Mouse (Mus musculus) intestine, embryonic 14.5 days (tissue): ENCODE measurements around the gene Castor1. TPM values are rescaled to one million over a fixed set of nuclear protein-coding genes. Genes with fewer than 3 reads are reported as not detected.
"Not testable (repeated sequence)": the region's sequence is repeated elsewhere in the genome, so short reads cannot be mapped to it uniquely, and the experiment has no call there.

Source experiments
- ATAC-seq: fragments of 200-750 bp; cut with Nextera tagmentation; replicated peaks from 2 replicates; pipeline ENCODE4 v1.8.0; 2017; ENCODE audit warnings: low read depth, moderate number of reproducible peaks, moderate TSS enrichment, moderate library complexity; ENCODE audit not compliant: low FRiP score, low TSS enrichment
- DNase-seq: peaks from one replicate; pipeline ENCODE4 v3.0.0-alpha.2; 2018; ENCODE audit warnings: low spot score
- H3K27ac ChIP-seq: fragments of 300-500 bp; sonication (generic); 2 replicates; pipeline ENCODE4 v1.5.1; 2014; ENCODE audit warnings: low read depth, mild to moderate bottlenecking, control low read depth
- H3K27me3 ChIP-seq: fragments of 300-500 bp; sonication (generic); replicated peaks from 2 replicates; pipeline ENCODE4 v1.6.1; 2014; ENCODE audit warnings: low read length, control low read depth; ENCODE audit not compliant: control insufficient read depth, insufficient read depth
- H3K36me3 ChIP-seq: fragments of 300-500 bp; sonication (generic); 2 replicates; pipeline ENCODE4 v1.6.1; 2014; ENCODE audit warnings: low read length, control low read depth; ENCODE audit not compliant: control insufficient read depth, insufficient read depth
- H3K4me1 ChIP-seq: fragments of 300-500 bp; sonication (generic); replicated peaks from 2 replicates; pipeline ENCODE4 v1.6.1; 2014; ENCODE audit warnings: low read length, control low read depth, mixed read lengths; ENCODE audit not compliant: control insufficient read depth, insufficient read depth
- H3K4me2 ChIP-seq: fragments of 300-500 bp; sonication (generic); 2 replicates; pipeline ENCODE4 v1.6.1; 2014; ENCODE audit warnings: low read length
- H3K4me3 ChIP-seq: fragments of 300-500 bp; sonication (generic); 2 replicates; pipeline ENCODE4 v1.5.1; 2014; ENCODE audit warnings: low read depth, low read length, control low read depth, mixed read lengths
- H3K9ac ChIP-seq: fragments of 300-500 bp; sonication (generic); 2 replicates; pipeline ENCODE4 v1.6.1; 2014; ENCODE audit warnings: mild to moderate bottlenecking, low read length
- H3K9me3 ChIP-seq: fragments of 300-500 bp; sonication (generic); 2 replicates; pipeline ENCODE4 v1.6.1; 2016; ENCODE audit warnings: low read length, control low read depth; ENCODE audit not compliant: control insufficient read depth
- WGBS: fragments of 180-500 bp; shearing (Covaris S2); extraction: QIAGEN DNeasy Blood & Tissue Kit; methylation state at CpG from one replicate; pipeline ENCODE4 v1.1.7; 2014; 5-methylcytosine and 5-hydroxymethylcytosine counted together
- polyA plus RNA-seq: library from polyadenylated mRNA; unstranded; fragments of >200 nt; fragmentation: Nextera tagmentation; extraction: Ambion mirVana; gene quantifications from 2 replicates; pipeline ENCODE4 v1.2.1, GENCODE M21; 2014

Castor1 gene
- polyA plus RNA-seq = 1.3 and 2.0 TPM in 2 replicates

DNA sequence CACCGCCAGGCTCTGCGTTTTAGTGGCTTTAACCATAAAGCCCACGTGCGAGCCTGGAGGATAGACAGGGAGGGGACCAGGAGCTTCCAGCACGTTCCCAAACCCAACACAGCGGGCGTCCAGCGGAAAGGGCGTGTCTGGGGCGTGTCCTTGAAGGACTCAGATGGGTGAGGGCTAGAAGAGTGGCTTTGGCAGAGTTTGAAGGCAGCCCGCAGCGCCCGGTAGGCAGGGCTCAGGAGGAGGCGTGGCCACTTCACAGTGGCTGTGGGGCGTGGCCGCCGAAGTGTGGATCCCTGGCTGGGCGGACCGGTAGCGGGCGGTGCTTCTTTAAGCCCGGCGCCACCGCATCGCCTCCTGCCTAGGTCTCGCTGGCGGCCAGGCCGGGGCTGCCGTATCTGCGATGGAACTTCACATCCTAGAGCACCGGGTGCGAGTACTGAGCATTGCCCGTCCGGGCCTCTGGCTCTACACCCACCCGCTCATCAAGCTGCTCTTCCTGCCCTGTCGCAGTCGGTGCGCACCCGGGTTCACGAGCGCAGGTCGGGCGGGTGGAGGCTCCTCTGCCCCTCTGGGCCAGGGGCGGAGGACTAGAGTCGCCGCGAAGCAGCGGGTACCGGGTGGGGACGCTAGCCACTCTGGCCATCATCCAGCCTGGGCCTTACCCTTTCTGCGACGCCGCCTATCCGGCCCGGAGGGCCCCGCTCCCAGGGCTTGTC, at the start of gene Castor1:
Gene Castor1 (plus strand): TSS at position 312 of the 716 bp plus-strand sequence.
- Histone ChIP-seq H3K9me3 (0 out of 2 replicates have a peak, but pooled peaks cover 3% of the 10 kb centered on the region), H3K4me1 (peaks cover 3% of the 10 kb centered on the region; the same call in 1 of the 2 replicates), H3K4me2 (peak within 1 kb of the TSS; percentile 58), H3K4me3 (peak within 1 kb of the TSS; percentile 29), H3K27ac (no peak within 1 kb of the TSS), H3K9ac (no peak within 1 kb of the TSS; the same call in 1 of the 2 replicates), H3K36me3 (peaks cover 15% of the 10 kb centered on the region), H3K27me3 (peaks cover 10% of the 10 kb centered on the region; the same call in 1 of the 2 replicates)
- WGBS = 2% methylated on average over 56 of the region's 56 CpGs
- DNase-seq (peak; percentile 78), ATAC-seq (peak; percentile 85)

DNA sequence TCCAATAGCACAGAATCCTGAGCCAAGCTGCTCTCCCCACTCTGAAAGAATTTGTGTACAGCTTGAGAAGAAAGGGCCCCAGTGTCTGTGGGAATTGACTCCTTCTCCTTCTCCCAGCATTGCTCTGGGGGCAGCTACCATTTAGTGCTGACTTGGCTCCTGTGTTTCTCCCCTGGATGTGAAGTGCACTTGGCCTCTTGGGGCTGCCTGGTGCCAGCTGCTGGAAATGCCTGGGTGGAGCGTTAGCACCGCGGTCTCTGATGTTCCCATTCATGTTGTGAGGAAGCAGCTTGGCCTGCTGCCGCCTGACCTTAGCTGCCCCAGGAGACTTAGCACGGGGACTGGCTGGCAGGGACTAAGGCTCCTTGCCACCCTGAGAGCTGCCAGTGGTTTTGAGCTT, 43.4 kb upstream of the Castor1 start:
- Histone ChIP-seq H3K4me3 (no peak overlapping the region), H3K9me3 (no peaks in the 10 kb centered on the region), H3K9ac (no peak overlapping the region), H3K27ac (no peak overlapping the region), H3K36me3 (peaks cover 99% of the 10 kb centered on the region), H3K27me3 (no peaks in the 10 kb centered on the region), H3K4me2 (no peak overlapping the region), H3K4me1 (no peaks in the 10 kb centered on the region)
- WGBS = 87% methylated on average over 5 of the region's 5 CpGs
- ATAC-seq (no peak), DNase-seq (no peak)

DNA sequence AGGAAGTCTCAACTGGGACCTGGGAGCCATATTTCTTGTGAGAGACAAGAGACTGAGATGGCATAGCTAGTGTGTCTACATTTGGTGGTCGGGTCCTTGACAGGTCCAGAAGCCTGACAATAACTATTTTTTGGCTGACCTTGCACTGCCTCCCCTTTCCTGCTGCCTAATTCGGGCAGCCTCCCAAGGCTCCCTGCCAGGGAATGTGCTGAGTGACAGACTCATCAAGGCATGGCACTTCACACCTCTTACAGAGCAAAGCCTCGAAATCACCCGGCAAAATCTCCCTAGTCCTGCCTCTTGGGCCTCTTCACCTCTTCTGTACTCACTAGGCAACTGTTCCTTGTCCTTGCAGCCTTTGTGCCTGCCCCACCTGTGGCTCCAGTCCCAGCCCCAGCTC, 40.3 kb upstream of the Castor1 start:
- Histone ChIP-seq H3K9ac (no peak overlapping the region), H3K4me2 (no peak overlapping the region), H3K9me3 (no peaks in the 10 kb centered on the region), H3K4me3 (no peak overlapping the region), H3K36me3 (peaks cover 97% of the 10 kb centered on the region), H3K4me1 (no peaks in the 10 kb centered on the region), H3K27ac (no peak overlapping the region), H3K27me3 (no peaks in the 10 kb centered on the region)
- ATAC-seq = no peak
- DNase-seq = no peak
- WGBS = 81% methylated on average over 4 of the region's 4 CpGs

DNA sequence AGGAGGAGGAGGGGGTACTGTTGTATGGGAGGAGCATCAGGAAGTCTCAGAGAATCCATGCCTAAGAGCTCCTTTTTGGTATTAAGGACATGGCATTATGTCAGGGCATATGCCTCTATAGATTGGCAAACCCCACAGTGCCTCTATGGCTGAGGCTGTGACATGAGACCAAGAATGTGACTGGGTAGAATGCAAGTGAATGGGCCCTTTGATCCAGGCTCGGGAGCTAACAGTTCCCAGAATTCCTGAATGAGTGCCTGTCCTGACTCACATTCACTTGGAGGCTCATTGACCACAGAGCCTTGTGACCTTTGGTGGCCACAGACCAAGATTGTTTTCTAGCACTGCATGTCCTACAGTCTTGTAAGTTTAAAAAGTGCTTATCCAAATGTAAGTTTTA, 36.0 kb upstream of the Castor1 start:
- DNase-seq = no peak
- Histone ChIP-seq H3K27ac (no peak overlapping the region), H3K4me3 (no peak overlapping the region), H3K27me3 (no peaks in the 10 kb centered on the region), H3K4me2 (no peak overlapping the region), H3K9me3 (no peaks in the 10 kb centered on the region), H3K4me1 (no peaks in the 10 kb centered on the region), H3K36me3 (peaks cover 59% of the 10 kb centered on the region), H3K9ac (no peak overlapping the region)
- WGBS = 35% methylated on average over 1 of the region's 1 CpGs
- no peak for ATAC-seq

DNA sequence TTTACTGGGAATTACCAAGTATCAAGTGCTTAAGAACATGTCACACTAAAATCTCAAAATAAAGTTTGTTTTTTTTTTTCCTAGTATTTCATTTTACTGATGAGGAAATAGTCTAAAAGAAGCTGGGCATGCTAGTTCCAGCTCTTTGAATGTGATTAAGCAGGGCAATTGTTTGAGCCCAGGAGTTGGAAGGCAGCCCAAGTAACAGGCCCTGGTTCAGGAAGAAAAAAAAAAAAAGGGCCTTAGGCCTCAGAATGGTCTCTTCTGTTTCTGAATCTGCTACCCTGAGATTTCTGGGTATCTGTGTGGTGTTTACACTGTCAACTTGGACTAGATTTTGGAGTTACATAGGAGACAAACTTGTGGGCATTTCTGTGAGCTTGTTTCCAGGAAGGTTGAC, 34.5 kb upstream of the Castor1 start:
- peaks cover 10% of the 10 kb centered on the region for H3K4me1 ChIP-seq
- no peak for DNase-seq
- peaks cover 44% of the 10 kb centered on the region for H3K36me3 ChIP-seq
- no peak overlapping the region for H3K4me3 ChIP-seq
- H3K9ac ChIP-seq = no peak overlapping the region
- ATAC-seq = no peak
- H3K9me3 ChIP-seq = no peaks in the 10 kb centered on the region
- no peak overlapping the region for H3K27ac ChIP-seq
- no peak overlapping the region for H3K4me2 ChIP-seq
- H3K27me3 ChIP-seq = no peaks in the 10 kb centered on the region

DNA sequence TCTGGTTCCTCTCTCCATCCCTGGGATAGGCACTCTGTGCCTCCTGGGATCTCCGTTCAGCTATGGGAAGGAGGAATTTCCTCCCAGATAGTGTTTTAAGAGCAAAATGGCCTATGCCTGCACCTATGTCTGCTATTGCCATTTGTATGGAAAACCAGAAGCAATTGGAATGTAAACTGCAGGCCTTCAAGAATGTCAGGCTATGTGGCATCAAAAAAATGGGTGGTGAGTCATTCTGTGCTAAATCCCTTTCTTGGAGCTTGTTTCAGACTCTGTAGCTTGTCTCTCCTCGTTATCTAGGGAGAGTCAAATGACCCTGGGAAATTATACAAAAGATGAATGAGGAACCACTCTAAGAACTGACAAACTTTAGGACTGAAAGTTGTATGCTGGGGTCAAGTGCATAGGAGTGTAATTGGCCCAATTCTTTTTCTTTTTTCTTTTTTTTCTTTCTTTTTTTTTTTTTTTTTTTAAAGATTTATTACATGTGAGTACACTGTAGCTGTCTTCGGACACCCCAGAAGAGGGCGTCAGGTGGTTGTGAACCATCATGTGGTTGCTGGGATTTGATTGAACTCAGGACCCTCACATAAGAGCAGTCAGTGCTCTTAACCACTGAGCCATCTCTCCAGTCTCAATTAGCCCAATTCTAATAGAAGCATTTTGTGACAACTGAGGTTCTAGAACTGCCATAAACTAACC, 33.6 kb upstream of the Castor1 start:
- peaks cover 36% of the 10 kb centered on the region for H3K36me3 ChIP-seq
- H3K4me1 ChIP-seq = peaks cover 10% of the 10 kb centered on the region
- no peaks in the 10 kb centered on the region for H3K27me3 ChIP-seq
- 64% methylated on average over 4 of the region's 4 CpGs for WGBS
- H3K4me3 ChIP-seq = no peak overlapping the region
- no peak overlapping the region for H3K9ac ChIP-seq
- no peak overlapping the region for H3K4me2 ChIP-seq
- ATAC-seq = no peak
- no peak for DNase-seq
- no peak overlapping the region for H3K27ac ChIP-seq
- no peaks in the 10 kb centered on the region for H3K9me3 ChIP-seq

DNA sequence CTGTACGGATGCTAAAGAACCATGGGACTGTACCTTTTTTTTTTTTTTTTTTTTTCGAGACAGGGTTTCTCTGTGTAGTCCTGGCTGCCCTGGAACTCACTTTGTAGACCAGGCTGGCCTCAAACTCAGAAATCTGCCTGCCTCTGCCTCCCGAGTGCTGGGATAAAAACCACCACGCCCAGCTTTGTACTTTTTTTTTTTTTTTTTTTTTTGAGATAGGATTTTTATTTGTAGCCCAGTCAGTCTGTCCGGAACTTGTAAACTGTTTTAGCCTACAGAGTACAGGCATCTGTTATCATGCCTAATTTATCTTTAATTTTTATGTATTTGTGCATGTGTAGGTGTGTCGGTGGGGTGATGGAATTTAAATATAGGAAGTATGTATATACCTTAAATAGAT, 32.5 kb upstream of the Castor1 start:
- not testable (repeated sequence) for H3K27me3 ChIP-seq, H3K4me3 ChIP-seq, DNase-seq, H3K4me1 ChIP-seq, H3K4me2 ChIP-seq, ATAC-seq, H3K9ac ChIP-seq, H3K27ac ChIP-seq, H3K9me3 ChIP-seq
- H3K36me3 ChIP-seq = peaks cover 25% of the 10 kb centered on the region
- WGBS = 88% methylated on average over 6 of the region's 6 CpGs

DNA sequence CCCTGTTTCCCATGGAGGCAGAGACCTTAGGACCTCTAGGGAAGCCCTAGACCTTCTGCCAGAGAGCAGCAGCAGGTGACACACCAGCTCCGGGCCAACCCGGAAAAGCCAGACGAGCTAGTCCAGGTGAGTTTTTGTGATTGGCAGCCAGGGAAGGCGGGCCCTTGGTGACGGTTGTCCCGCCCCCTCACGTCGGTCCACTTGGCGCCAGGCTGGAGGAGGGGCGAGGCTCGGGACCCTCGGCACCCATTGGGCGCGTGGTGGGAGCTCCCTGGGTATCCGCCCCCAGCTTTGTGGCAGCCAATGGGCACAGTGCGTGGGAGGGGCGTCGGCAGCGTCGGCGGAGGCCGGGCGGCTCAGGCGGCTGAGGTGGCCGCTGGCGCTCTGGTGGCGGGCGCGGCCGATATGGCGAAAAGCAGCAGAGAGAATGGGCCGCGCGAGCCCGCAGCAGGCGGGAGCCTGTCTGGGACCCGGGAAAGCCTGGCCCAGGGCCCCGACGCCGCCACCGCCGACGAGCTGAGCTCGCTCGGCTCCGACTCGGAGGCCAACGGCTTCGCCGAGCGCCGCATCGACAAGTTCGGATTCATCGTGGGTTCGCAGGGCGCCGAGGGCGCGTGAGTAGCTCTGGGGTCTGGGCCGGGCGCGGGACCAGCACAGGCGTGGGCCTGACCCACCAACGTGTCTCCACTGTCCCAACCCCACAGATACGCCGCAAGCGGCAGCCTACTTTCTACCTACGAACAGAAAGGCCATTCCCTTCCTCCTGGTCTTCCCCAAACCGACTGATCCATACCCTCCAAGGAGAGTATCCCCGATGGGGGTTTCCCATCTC, 31.3 kb upstream of the Castor1 start, which contains the start of gene Tbc1d10a:
Gene Tbc1d10a (plus strand): TSS at position 304 of the 832 bp plus-strand sequence.
- peak within 1 kb of the TSS; percentile 83 for H3K9ac ChIP-seq
- ATAC-seq (peak; percentile 98), DNase-seq (peak; percentile 93)
- H3K36me3 ChIP-seq = peaks cover 17% of the 10 kb centered on the region
- no peaks in the 10 kb centered on the region for H3K9me3 ChIP-seq
- H3K4me2 ChIP-seq = peak within 1 kb of the TSS; percentile 77
- no peaks in the 10 kb centered on the region for H3K27me3 ChIP-seq
- under 1% methylated on average over 65 of the region's 71 CpGs for WGBS
- H3K4me1 ChIP-seq = peaks cover 10% of the 10 kb centered on the region
- H3K27ac ChIP-seq = no peak within 1 kb of the TSS
- H3K4me3 ChIP-seq = peak within 1 kb of the TSS; percentile 81
